Mouse (Mus musculus) monocyte, adult 2 months (primary cell): Measurements from ENCODE around the gene Acadl.

Experiments used
- DNase-seq, 2 experiments: peaks; one replicate each; pipeline ENCODE4 v3.0.0; 2022; ENCODE audit warnings: low spot score in 2 of 2, low read depth in 1 of 2

Acadl gene

DNA sequence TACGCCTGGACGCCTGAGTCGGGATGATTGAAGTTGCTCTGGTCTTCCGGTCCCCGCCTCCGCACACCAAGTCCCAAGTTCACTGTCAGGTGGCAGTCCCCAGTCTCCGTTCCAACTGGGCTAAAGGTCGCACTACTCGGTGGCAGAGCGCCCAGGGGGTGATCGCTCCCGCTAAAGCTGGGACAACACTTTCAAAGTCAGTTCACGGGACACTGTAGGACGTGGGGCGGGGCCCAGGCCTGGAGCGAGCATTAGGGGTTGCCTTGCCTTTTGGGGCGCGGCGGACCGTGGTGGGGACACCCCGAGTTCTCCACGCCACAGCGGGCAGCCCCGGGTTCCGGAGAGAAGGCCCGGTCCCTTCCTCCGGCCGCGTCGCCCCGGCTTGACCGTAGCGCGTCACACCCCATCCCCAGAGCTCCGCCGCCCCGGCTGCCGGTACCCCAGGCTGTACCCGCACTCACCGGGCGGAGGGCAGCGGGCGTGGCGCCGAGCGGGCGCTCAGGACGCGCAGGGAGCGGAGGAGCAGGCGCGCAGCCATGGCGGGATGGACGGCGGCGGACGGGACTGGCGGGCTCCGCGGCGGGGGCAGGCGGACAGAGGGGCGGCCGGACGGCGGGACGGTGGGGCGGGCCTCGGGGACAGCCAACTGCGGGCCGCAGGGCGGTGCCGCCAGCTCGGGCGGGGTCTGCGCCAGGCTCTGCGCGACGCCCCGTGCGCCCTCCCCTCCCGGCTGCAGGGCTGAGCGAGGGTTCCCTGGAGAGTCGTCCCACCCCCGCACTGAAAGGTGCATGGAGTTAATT lies at the start of gene Acadl:
TSS of gene Acadl (minus strand) at position 566 of the 800 bp plus-strand sequence.
- DNase-seq = peak; percentile 29 to 43

- DNase-seq = no peak
These were observed 49.2 kb upstream of the Acadl start for GRCm38 (mm10) chr1:66912305-66912704.

GRCm38 (mm10) chr1:66902566-66902965 lies 39.5 kb upstream of the Acadl start:
- no peak for DNase-seq

DNA sequence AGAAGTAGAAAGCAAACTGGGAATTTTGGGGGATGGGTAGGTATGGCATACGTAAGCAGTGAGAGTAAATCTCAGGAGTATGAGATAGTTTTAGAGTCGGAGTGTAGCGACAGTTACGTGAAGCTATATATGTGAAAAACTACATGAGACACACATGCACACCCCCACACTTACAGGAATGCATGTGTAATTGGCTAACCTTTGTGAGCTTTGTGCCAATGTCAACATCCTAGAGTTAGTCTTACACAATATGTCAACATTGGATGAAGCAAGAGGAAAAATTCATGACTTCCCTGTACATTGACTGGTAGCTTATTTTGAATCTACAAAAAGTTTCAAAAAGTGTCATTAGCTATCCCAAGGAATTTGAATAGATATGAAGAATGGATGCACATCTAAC lies 37.9 kb upstream of the Acadl start:
- DNase-seq = no peak

DNA sequence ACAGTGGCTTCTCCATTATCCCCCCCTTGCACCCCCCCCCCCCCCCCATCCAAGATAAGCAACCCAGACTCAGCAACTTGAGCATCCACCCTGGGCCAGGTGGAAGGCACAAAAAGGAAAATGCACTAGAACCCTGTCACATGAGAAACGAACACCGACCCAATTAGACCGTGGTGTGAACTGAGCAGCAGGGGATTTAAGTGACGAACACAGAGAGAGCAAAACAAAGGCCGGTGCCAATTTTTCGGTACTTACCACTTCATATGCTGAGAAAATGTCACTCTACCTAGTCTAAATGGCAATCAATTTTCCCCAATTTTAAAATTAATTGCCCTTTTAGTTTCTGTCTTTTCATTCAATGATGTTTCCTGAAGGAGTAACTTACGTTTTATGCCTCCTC lies 35.2 kb upstream of the Acadl start:
- DNase-seq = no peak

- DNase-seq = no peak
These were observed 33.5 kb upstream of the Acadl start for GRCm38 (mm10) chr1:66896556-66896955.

DNA sequence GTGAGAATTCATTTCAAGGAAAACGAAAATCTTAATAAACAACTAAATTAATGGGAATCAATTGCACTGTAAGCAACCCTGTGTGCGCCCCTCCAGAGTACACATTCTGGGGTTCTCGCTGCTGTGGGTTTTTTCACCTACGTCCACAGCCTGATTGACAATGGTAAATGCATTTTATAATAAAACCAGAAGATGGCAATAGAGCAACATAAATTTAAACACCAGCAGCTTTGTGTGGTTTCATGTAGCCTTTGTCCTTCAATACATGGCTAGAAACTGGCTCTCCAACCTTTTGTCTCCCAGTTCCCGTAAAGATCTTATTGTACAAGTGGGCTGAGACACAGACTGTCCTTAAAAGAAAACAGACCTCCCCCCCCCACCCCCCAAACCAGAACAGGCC lies 33.0 kb upstream of the Acadl start:
- DNase-seq = no peak

DNA sequence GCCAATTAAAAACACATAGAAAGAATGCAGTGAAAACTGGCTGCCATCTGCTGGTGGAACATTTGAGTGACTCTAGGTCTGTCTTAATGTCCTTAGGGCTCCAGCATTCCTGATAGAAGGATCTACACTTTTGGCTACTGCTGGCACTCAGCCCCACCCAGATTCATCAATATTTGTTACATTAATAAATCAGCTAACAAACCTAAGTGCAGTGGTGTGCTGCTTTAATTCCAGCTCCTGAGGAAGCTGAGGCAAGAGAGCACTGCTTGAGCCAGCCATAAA lies 32.7 kb upstream of the Acadl start:
- no peak for DNase-seq

DNA sequence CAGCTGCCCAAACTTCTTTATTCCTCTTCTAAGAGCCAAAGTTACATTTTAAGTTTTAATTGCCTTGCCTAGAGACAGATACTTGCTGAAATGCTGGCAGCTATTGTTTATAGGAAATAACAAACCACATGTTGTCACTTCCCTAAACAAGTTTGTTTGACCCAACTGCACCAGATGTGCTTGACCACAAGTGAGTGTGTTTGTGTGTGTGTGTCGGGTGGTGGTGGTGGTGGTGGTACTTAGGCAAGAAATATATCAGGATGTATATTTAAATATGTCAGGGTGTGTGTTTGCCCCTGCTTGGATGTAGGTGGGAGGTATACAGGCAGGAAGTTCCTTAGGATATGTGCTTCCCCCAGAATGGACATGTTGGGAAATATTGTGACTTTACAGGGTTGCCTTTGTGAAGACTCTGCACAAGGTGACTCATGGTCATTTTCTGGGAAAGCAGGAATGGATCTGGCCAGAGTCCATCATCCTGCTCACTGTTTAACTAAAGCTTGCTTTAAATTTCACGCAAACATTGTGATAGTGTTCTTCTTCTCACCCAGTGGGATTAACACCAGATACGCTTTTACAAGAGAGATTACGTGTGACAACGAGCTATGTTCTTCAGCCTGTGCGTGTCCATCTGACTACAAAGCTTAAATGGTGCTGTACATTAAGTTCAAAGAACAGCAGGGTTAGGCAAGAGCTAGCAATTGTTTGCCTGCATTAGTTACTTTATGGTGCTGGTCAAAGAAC lies 32.2 kb upstream of the Acadl start:
- no peak for DNase-seq

- no peak for DNase-seq
These were observed 24.1 kb upstream of the Acadl start for GRCm38 (mm10) chr1:66887175-66887574.

DNA sequence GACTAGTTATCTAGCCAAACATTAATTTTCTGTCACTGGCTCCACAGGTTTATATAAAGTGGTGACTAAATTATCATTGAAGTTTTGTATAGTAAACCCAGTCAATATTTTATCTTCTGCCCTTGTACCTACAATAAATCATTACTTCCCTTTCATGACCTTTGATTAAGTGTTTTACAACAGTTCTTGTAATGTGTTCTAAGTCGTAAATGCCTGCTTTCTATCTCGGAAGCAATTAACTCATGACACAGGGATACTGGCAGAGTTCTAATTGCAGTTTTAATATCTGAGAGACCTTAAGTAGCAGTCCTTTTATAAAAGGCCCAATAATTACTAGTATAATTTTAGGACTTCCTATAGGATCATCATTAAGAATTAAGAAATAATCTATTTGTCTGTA lies 17.1 kb upstream of the Acadl start:
- no peak for DNase-seq

DNA sequence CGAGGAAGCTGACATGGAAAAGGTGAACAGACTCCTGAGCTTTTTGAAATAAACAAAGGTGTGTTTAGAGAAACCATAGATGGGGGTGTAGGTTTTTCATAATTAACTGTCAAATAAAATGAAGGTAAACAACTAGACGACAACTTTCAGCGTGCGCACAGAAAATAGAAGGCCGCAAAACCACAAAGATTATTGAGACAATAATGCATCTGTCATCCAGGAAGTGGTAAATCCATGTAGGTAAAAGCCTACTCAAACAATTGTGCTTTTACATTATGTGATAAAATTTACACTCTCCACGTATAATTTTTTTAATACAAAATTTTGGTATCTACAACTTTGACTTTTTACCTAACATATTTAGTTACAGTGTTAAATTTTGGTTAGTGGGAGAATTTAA lies 11.7 kb upstream of the Acadl start:
- no peak for DNase-seq

GRCm38 (mm10) chr1:66871591-66871990 lies 8.5 kb upstream of the Acadl start:
- no peak for DNase-seq

- no peak for DNase-seq
These were observed 2.6 kb upstream of the Acadl start for GRCm38 (mm10) chr1:66865633-66866032.

DNA sequence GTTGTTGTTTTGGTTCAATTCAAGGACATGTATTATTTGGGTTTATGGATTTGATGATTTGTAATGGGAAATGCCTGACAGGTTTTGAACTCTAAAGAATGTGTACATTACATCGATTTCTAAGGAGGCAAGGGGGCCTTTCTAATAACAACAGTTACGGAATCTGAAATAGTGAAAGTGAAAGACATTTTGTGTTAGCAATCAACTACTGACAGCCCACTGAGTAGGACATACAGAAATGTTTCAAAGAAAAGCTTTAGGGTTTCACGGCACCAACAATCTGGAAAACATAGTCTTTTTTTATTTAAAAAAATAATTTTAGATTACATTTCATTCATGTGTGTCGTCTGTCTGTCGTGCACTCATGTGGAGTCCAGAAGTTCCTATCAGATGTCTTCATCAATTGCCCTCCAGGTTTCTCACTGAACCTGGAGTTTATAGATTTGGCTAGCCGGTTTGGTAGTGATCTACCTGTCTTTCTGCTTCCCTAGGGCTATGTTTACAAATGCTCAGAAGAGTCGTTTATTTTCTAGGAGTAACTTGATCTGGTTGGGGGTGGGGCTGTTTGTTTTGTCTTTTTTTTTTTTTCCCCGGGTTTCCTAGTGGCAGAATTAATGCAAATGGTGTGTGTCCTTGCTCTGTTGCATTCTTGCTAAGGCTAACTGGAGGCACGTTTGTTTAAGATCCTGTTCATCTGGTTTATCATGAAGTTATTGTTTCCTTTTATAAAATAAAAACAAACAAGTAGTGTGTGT lies 841 bp upstream of the Acadl start:
- DNase-seq = no peak

GRCm38 (mm10) chr1:66861764-66862672 lies 1.1 kb downstream of the Acadl start:
- no peak for DNase-seq

GRCm38 (mm10) chr1:66847506-66847905 lies 15.6 kb downstream of the Acadl start:
- no peak for DNase-seq

DNA sequence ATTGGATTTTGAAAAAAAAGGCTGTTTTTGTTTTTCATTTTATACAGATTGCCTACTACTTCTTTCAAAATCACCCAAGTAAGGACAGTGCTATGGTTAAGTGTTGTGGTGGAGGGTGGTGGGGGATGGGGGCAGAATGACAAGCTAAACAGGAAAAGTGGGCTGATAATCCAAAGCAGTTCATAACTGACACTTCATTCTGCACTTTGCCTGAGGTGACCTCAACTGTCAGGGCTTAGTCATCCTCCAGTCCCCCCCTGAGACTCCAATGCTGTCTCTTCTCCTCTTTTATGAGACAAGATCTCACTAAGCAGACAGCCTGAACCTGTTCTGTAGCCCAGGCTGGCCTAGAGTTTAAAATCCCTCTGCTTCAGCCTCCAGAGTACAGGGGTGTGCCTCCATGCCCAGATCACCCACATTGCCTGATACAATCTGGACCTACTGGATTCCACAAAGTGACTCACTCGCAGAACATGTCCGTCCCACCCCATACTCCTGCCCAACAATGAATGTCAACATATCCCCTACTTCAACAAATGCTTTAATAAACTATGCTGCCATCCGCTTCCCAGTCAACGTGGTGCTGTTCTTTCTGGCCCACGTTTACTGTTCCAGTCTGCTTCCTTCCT lies 17.3 kb downstream of the Acadl start:
- DNase-seq = no peak

GRCm38 (mm10) chr1:66841938-66842337 lies 21.1 kb downstream of the Acadl start:
- DNase-seq = no peak

DNA sequence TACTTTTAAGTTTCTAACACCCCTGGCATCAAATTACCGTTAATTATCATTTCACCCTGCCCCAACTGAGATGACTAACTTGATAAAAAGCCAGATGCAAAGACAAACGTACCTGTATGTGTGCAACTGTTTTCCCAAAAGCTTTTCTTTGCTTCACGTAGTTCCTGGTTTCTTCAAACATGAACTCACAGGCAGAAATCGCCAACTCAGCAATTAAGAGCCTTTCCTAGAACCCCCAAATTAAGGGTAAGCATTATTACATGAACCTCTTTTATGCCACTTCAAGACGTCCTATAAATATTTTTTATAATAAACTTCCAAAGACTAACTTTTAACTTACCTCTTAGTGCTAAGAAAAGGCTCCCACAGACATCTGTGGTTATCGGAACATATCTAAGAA lies 21.6 kb downstream of the Acadl start:
- DNase-seq = no peak
